Mouse (Mus musculus): ENCODE data around the gene Mmp7. TPM values are rescaled to one million over a fixed set of nuclear protein-coding genes. Genes with fewer than 3 reads are reported as not detected.

Gene Mmp7
- polyA plus RNA-seq (2012; rRNA removed; ENCODE audit: low replicate concordance) = 0.12 and 0.26 TPM in 2 replicates

GRCm38 (mm10) chr9:7691790-7692189, at the start of gene Mmp7:
Gene Mmp7, plus strand, starts transcription at chr9:7692090.

Other genes with a start within 250 kb of the Mmp7 start
- 28.5 and 75.5 TPM in 2 replicates for gene Mmp3, start 246.3 kb upstream of the Mmp7 start, polyA plus RNA-seq (2012; rRNA removed; ENCODE audit: low replicate concordance)
- not detected in 2 replicates for gene Mmp10, start 189.7 kb upstream of the Mmp7 start, polyA plus RNA-seq (2012; rRNA removed; ENCODE audit: low replicate concordance)
- 0.10 and 0.43 TPM in 2 replicates for gene Mmp8, start 133.6 kb upstream of the Mmp7 start, polyA plus RNA-seq (2012; rRNA removed; ENCODE audit: low replicate concordance)
- gene Mmp27, start 120.7 kb upstream of the Mmp7 start, polyA plus RNA-seq (2012; rRNA removed; ENCODE audit: low replicate concordance) = 0.70 and 2.3 TPM in 2 replicates
- gene Mmp20, start 63.9 kb upstream of the Mmp7 start, polyA plus RNA-seq (2012; rRNA removed; ENCODE audit: low replicate concordance) = not detected in 2 replicates
- 149 TPM in 2 replicates for gene Tmem123, start 72.0 kb downstream of the Mmp7 start, polyA plus RNA-seq (2012; rRNA removed; ENCODE audit: low replicate concordance)
- gene Birc2, start 145.0 kb downstream of the Mmp7 start, polyA plus RNA-seq (2012; rRNA removed; ENCODE audit: low replicate concordance) = 14.3 and 22.6 TPM in 2 replicates
- 22.4 and 36.1 TPM in 2 replicates for gene Birc3, start 181.1 kb downstream of the Mmp7 start, polyA plus RNA-seq (2012; rRNA removed; ENCODE audit: low replicate concordance)

Measured in mammary gland, adult 2 months (tissue).